Mouse (Mus musculus) brown adipose tissue, adult 24 weeks (tissue): Measurements from ENCODE around the gene Gm3127. TPM values are rescaled to one million over a fixed set of nuclear protein-coding genes. Genes with fewer than 3 reads are reported as not detected.
"Not testable (repeated sequence)": the region's sequence is repeated elsewhere in the genome, so short reads cannot be mapped to it uniquely, and the experiment has no call there.

Experiments
- H3K27ac ChIP-seq: fragments of 200-500 bp; replicated peaks from 2 replicates; pipeline ENCODE4 v1.5.1; 2012; ENCODE audit warnings: low read depth, mild to moderate bottlenecking, low read length
- H3K4me1 ChIP-seq: fragments of 200-500 bp; 2 replicates; pipeline ENCODE4 v1.6.1; 2012; ENCODE audit warnings: low read length, mixed read lengths; ENCODE audit not compliant: control insufficient read depth, insufficient read depth, insufficient read length
- H3K4me3 ChIP-seq: fragments of 200-500 bp; 2 replicates; pipeline ENCODE4 v1.5.1; 2012; ENCODE audit warnings: low read depth, mild to moderate bottlenecking, low read length, moderate library complexity; ENCODE audit not compliant: insufficient read depth
- polyA plus RNA-seq: library from polyadenylated mRNA; stranded (reverse); fragments of >200 nt; gene quantifications from 2 replicates; pipeline ENCODE4 v1.2.4, GENCODE M21; 2012; ENCODE audit not compliant: missing spikeins, insufficient read depth, insufficient read length

Gene Gm3127
- polyA plus RNA-seq: not detected in 2 replicates

DNA sequence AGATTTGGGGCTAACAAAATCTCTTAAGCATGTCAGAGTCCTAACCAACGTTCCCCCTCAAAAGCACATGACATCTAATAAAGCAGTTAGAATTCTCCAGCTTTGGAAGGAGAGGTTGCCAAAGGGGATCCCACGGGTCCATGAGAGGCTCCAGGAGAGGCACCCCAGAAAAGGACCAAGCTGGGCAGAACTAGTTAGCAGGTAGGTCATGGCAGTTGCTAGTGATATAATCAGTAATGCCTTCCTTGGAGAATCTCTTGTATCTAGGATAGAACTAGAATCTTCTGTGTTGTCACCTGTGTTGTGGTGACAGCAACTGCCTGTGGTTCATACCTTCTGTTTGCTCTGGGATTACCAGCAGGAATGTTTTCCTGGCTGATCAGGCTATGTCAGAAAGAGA, at the start of gene Gm3127:
Gene Gm3127, plus strand, starts transcription at position 301 of the 400 bp plus-strand sequence.
- H3K27ac ChIP-seq, H3K4me3 ChIP-seq, H3K4me1 ChIP-seq: not testable (repeated sequence)

- not testable (repeated sequence) for H3K4me3 ChIP-seq, H3K4me1 ChIP-seq
These were observed 23.2 kb upstream of the Gm3127 start for GRCm38 (mm10) chr14:4141646-4142045.

DNA sequence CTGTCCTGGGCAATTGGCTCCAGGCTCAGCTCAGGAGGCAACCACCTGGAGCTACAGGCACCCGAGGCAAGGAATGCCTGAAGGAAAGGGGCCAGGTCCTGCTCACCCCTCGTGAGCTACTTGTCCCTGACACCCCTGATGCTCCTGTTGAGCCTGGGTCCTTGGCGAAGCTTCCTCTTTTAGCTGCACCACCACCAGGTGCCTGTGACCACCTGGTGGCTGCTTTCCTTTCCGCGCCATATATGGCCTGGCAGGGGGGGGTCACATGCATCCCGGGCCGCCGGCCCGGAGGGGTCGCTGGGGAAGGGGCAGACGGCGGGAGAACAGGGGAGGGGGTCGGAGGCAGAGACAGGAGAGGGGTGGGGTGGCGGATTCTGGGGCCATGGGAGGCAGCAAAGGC, 17.2 kb downstream of the Gm3127 start:
- H3K4me3 ChIP-seq, H3K4me1 ChIP-seq, H3K27ac ChIP-seq: not testable (repeated sequence)

More at GRCm38 (mm10) chr14:4141646-4142045, 23.2 kb upstream of the Gm3127 start:
- not testable (repeated sequence) for H3K27ac ChIP-seq

- not testable (repeated sequence) for H3K27ac ChIP-seq, H3K4me1 ChIP-seq
- H3K4me3 ChIP-seq: peak within 1 kb of the TSS; percentile 50
These were observed 17.8 kb downstream of the Gm3127 start, which contains the start of gene Gm2974 for GRCm38 (mm10) chr14:4182491-4183210. TSS of gene Gm2974 (plus strand) at chr14:4182576.

DNA sequence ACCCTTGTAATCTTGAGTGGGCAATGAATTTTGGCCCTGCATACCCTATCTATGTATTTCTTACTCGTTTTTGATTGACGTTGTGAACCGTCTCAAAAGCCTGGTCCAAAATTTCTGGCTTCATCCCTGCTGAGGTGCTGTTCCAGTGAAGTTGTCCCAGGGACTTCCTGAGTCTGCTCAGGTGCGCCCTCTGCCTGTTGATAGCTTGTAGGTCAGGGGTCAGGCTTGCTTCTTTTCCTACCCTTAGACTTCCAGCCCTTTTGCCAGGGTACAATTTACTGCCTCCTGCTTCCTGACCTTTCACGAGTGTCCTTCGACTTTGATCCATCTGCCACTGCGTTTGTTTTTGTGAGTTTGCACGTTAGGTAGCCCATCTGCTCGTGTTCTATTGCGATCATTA, 18.5 kb downstream of the Gm3127 start:
- H3K27ac ChIP-seq, H3K4me1 ChIP-seq, H3K4me3 ChIP-seq: not testable (repeated sequence)

Other genes starting within 250 kb of the Gm3127 start
- not detected in 2 replicates for gene Gm3029, start 233.3 kb upstream of the Gm3127 start, polyA plus RNA-seq
- gene Gm3095, start 201.5 kb upstream of the Gm3127 start, polyA plus RNA-seq: not detected in 2 replicates
- not detected in 2 replicates for gene Gm3099, start 166.6 kb upstream of the Gm3127 start, polyA plus RNA-seq
- gene Gm5796, start 141.1 kb upstream of the Gm3127 start, polyA plus RNA-seq: not detected in 2 replicates
- not detected in 2 replicates for gene Gm3115, start 80.9 kb upstream of the Gm3127 start, polyA plus RNA-seq
- gene Gm8108, start 54.5 kb upstream of the Gm3127 start, polyA plus RNA-seq: not detected in 2 replicates
- not detected in 2 replicates for gene Gm2974, start 17.5 kb downstream of the Gm3127 start, polyA plus RNA-seq
- gene Gm3138, start 84.6 kb downstream of the Gm3127 start, polyA plus RNA-seq: not detected in 2 replicates
- gene Gm3149, start 152.3 kb downstream of the Gm3127 start, polyA plus RNA-seq: not detected in 2 replicates
- gene 2610042L04Rik, start 169.7 kb downstream of the Gm3127 start, polyA plus RNA-seq: not detected in 2 replicates
- not detected in 2 replicates for gene Gm3159, start 232.5 kb downstream of the Gm3127 start, polyA plus RNA-seq